Mouse (Mus musculus) myocyte (in vitro differentiated cells): Measurements from ENCODE around the gene Vav3.

ENCODE experiments used
- CEBPB ChIP-seq: IDR thresholded peaks from 2 replicates; pipeline ENCODE4 v1.6.1; 2011; ENCODE audit warnings: mild to moderate bottlenecking, moderate library complexity; ENCODE audit not compliant: poor library complexity, insufficient read depth, severe bottlenecking
- E2F4 ChIP-seq: IDR thresholded peaks from one replicate; pipeline ENCODE4 v1.6.1; 2011; ENCODE audit warnings: mild to moderate bottlenecking, control low read depth, moderate library complexity; ENCODE audit not compliant: insufficient read depth
- MAX ChIP-seq: IDR thresholded peaks from one replicate; pipeline ENCODE4 v1.6.1; 2011; ENCODE audit warnings: low read depth, mild to moderate bottlenecking, control low read depth
- MYOD1 ChIP-seq, 3 experiments: IDR thresholded peaks; one replicate each; pipeline ENCODE4 v1.6.1; 2011; ENCODE audit warnings: control low read depth in 2 of 3, low read depth in 2 of 3, mild to moderate bottlenecking in 2 of 3, moderate library complexity in 1 of 3; ENCODE audit not compliant: insufficient read length in 2 of 3, control insufficient read depth in 1 of 3
- MYOG ChIP-seq, 3 experiments: IDR thresholded peaks; one replicate each; pipeline ENCODE4 v1.6.1; 2011; ENCODE audit warnings: control low read depth in 2 of 3, low read depth in 2 of 3, mild to moderate bottlenecking in 2 of 3; ENCODE audit not compliant: insufficient read length in 2 of 3, control insufficient read depth in 1 of 3, insufficient read depth in 1 of 3
- POLR2A ChIP-seq: IDR thresholded peaks from one replicate; pipeline ENCODE4 v1.6.1; 2011; ENCODE audit warnings: low read depth, mild to moderate bottlenecking, control low read depth, moderate library complexity; ENCODE audit not compliant: insufficient read length
- POLR2AphosphoS2 ChIP-seq: IDR thresholded peaks from one replicate; pipeline ENCODE4 v1.6.1; 2011; ENCODE audit warnings: low read depth, control low read depth; ENCODE audit not compliant: insufficient read length
- REST ChIP-seq: IDR thresholded peaks from one replicate; pipeline ENCODE4 v1.6.1; 2011; ENCODE audit warnings: mild to moderate bottlenecking, control low read depth, moderate library complexity; ENCODE audit not compliant: insufficient read depth, insufficient read length
- SRF ChIP-seq: IDR thresholded peaks from one replicate; pipeline ENCODE4 v1.6.1; 2011; ENCODE audit warnings: low read depth; ENCODE audit not compliant: control insufficient read depth, insufficient read length
- TCF12 ChIP-seq: IDR thresholded peaks from one replicate; pipeline ENCODE4 v1.6.1; 2011; ENCODE audit warnings: mild to moderate bottlenecking, control low read depth; ENCODE audit not compliant: poor library complexity, insufficient read depth, severe bottlenecking
- TCF3 ChIP-seq: IDR thresholded peaks from one replicate; pipeline ENCODE4 v1.6.1; 2011; ENCODE audit warnings: low read depth, control low read depth; ENCODE audit not compliant: insufficient read length
- USF1 ChIP-seq: IDR thresholded peaks from one replicate; pipeline ENCODE4 v1.6.1; 2011; ENCODE audit warnings: low read depth, mild to moderate bottlenecking, control low read depth, moderate library complexity

DNA sequence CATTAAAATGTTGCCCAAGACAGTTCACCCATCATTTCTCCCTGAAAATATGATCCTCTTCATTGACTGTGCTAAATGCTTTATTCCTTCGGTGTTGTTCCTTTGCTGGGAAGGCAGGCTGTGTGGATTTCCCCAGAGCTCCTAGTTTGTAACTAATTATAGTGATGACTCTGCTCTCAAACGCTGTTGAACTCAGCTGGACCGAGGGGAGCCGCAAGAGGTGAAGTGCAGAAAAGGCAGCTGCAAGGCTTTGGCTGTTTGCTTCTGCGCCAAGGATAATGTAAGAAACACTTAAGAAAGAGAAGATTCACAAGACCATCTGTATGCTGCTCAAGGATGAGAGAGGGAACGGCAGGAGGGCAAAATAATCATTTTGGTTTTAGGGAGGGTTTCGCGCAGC, 136.1 kb downstream of the Vav3 start:
- TF ChIP-seq POLR2AphosphoS2 = no peak
- TF ChIP-seq POLR2A = no peak
- TF ChIP-seq CEBPB = no peak
- no peak for TF ChIP-seq E2F4
- TF ChIP-seq USF1 = no peak
- no peak for TF ChIP-seq TCF12
- no peak for TF ChIP-seq MAX
- TF ChIP-seq SRF = no peak
- TF ChIP-seq MYOD1 (IDR thresholded peaks at IDR 0.05; ENCODE audit: control insufficient read depth in 1 of 3, insufficient read length in 2 of 3, low read depth in 2 of 3) = no peak
- TF ChIP-seq MYOG (IDR thresholded peaks at IDR 0.05; ENCODE audit: control insufficient read depth in 1 of 3, insufficient read depth in 1 of 3, insufficient read length in 2 of 3, low read depth in 2 of 3) = no peak
- TF ChIP-seq REST = no peak
- TF ChIP-seq TCF3 = no peak
